Mouse (Mus musculus) right cerebral cortex, adult 2 months (tissue): Measurements from ENCODE around the gene Ntpcr.
A peak's percentile ranks its signal among the peaks of the same experiment; 100 is the strongest.

Experiments
- DNase-seq, 2 experiments: peaks; one replicate each; pipeline ENCODE4 v3.0.0; 2021 to 2022; ENCODE audit warnings: low spot score in 2 of 2

The Ntpcr gene

DNA sequence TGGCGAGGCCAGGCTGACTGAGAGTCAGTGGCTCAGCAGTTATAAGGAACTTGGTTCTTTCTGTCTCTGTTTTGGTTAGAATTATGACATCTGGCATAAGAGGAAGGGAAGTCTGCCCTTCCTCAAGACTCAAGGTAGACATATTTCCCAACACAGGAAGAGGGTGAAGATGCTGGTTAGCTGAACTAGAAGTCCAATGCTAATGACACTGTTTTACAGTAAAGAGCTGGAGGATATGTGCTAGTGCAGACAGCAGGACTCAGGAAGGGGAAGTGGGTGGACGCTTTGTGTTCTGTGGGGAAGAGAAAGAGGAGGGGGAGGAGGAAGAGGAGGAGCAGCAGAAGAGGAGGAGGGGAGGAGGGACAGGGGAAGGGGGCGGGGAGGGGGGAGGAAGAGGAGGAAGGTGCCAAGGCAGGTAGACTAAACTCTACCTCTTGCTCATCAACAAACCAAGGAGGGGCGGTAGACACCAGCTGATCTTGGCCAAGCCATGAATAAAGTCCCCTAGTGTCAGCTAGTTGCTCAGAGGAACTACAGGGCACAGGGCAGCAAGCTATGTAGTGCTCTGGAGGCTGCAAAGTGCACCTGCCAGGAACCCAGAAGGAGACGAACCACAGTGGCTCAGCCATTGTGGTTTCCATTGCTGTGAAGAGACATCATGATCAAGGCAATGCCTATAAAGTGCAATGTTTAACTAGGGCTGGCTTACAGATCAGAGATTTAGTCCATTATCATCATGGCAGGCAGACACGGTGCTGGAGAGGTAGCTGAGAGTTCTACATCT is 4.5 kb upstream of the Ntpcr start:
- no peak for DNase-seq

DNA sequence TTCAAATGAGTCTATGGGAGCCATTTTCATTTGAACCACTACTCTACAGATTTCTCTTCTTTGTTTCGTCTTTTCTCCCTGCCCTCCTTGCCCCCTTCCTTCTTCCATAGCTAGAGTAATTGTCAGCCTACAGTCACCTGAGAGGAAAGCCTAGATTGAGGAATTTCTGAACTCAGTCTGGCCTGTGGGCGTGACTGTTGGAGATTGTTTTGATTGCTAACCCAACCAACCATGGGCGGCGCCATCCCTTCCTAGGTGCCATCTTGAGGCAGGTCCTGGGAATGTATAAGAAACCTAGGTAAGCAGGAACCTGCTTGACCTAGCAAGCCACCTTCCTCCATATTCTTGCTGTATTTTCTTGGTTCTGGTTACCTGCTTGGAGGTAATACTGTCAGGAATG is 3.6 kb upstream of the Ntpcr start:
- no peak for DNase-seq

DNA sequence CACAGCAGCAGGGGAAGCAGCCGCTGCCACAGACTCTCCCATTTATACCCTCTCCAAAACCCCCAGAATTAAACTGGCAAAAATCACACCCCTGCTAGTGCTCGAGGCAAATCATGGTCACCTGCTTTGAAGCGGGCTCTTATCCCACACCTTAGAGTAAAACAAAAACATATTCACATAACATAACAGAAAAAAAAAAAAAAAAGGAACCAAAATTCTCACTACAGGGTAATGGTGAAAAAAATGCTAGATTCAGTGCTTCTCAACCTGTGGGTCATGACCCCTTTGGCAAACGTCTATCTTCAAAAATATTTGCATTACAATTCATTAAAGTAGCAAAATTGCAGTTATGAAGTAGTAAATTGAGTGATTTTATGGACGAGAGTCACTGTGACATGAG is 2.8 kb upstream of the Ntpcr start:
- no peak for DNase-seq

DNA sequence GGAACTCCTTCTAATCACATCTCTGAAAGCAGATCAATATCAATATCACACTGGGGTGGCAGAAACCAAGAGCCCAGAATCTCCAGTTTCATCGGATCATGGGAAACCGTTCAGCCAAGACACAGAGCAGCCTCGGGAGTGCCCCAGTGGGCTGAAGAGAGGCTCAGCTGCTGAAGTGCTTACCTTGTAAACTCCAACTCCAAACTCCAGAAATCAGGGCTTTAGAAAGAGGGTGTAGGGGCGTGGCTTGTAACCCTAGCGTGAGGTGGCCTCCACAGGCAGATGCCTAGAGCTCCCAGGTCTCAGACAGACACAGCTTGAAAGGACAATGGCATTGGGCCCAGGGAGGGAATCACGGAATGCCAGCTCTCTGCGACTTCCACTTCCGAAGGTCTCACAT is 2.0 kb upstream of the Ntpcr start:
- DNase-seq: no peak

DNA sequence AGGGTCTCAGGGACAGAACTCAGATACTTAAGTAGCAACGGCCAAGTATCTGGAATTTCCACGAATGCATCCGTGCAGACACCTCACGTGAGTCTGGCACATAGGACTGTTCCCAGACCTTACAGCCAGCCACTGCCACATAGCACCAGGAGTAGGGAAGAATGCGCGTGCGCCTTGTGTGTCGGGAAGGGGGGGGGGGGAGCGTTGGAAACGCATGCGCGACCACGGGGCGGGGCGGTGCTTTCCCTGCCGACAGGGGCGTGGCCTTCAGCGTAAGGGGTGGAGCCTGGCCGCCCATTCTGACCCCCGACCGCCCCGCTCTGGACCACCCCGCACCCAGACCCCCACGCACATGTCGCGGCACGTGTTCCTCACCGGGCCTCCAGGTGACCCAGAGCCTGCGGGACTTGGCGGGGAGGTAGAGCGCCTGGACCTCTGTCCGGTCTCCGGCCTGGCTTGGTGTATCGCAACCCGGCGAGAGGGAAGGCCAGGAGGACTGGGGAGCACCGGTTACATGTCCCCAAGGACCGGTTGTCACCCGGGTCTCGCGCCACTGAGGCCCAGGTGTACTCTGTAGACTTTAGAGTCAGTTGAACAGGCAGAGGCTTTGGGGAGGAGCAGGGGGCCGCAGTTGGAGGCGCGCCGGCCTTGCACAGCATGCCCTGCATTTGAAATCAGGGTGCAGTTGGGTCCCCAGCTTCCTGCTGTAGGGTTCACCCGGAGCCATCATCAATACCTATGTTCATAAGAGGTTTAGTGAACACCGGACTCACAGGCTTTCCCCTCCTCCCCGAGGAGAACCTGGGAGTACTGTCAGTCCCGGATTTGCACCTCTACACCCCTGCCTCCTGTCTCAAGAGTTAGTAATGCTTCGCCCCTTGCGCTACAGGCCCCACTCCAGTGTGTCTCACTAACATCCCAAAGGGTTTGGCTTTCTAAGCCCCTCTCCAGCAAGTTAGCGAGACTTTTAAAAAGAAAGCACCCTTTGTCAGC is 4.5 kb downstream of the Ntpcr start:
- DNase-seq: peak; percentile 84 to 85

DNA sequence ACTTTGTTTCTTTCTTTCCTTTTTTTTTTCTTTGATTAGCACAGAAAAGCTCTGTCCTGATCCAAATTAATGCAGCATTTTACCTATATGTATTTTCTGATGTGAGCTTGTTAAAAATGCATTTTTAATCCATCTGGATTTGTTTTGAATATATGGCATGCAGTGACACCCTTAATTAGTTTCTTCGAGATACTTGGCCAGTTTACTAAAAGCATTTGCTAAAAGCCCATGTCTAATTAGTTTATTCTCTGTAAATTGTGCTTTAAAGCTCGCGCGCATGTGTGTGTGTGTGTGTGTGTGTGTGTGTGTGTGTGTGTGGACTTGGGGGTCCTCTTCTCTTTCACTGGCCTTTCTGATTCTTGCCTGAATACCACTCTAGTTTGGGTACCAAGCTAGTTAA is 9.2 kb downstream of the Ntpcr start:
- no peak for DNase-seq

DNA sequence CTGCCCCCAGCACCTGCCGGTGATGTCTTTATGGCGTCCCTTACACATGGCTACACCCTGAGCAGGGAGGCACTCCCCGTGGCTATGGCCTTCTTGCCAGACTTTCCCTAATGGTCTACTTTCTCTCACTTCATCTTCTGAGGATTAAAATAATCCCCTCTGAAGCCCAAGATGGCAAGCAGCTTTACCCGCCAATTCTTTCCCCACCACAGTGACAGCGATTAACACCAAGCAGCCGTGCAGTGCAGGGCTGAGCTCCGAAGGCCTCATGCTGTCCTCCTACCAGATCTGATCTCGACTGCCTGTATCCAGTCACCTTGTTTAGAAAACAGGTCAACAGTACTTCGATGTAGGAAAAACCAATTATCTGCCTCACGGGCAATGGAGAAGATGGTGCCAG is 10.9 kb downstream of the Ntpcr start:
- DNase-seq: no peak

DNA sequence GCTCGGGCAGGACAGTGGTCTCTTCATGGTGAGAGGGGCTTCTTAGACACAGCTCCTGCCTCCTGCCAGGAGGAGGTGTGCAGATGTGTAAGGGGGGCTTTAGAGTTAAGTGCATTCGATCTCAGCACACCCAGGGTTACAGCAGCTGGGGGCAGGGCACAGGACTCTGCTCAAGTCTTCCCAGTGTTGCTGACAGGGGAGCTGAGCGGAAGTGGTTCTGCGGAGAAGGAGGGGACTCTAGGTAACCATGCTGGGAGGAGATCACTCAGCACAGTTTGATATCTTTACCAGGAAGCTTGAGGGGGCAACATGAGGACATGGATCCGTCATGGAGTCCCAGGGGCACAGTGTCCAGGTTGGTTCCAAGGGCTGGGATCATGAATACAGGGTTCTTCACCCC is 11.6 kb downstream of the Ntpcr start:
- no peak for DNase-seq

DNA sequence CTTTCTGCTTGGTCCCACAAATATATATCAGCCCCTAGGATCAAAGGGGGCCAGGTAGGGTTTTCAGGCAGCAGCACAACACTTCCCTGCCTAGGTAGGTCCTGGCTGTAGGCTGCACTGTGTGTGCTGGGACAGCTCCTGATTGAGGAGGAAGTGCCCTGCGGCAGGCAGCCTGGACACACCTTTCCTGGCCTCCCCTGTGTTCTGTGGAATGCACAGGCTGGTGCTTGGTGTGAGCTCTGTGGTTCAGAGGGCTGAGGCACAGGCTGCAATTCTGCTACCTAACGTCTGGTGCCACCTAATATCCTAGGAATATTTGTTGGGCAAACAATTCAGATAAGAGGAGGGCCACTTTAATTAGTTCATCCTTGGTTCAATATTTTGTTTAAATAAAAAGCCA is 12.1 kb downstream of the Ntpcr start:
- DNase-seq: no peak

DNA sequence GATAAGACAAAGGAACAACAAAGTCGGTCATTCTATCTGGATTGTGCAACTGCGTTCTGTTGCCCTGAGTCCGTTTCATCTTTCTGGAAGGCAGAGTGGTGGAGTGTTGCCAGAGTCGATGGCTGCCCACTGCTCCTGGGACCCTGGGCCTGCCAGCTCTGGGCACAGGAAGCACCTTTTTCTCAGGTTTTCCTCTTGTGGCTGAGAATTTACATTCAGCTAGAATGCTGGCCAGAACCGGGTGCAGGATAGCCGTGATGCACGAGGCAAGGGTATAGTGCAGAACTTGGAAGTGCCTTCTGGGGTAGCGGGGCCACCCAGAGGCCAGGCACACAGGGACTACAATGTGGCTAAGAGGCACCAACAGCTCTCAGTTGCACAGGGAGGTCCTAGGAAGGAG is 12.6 kb downstream of the Ntpcr start:
- no peak for DNase-seq

DNA sequence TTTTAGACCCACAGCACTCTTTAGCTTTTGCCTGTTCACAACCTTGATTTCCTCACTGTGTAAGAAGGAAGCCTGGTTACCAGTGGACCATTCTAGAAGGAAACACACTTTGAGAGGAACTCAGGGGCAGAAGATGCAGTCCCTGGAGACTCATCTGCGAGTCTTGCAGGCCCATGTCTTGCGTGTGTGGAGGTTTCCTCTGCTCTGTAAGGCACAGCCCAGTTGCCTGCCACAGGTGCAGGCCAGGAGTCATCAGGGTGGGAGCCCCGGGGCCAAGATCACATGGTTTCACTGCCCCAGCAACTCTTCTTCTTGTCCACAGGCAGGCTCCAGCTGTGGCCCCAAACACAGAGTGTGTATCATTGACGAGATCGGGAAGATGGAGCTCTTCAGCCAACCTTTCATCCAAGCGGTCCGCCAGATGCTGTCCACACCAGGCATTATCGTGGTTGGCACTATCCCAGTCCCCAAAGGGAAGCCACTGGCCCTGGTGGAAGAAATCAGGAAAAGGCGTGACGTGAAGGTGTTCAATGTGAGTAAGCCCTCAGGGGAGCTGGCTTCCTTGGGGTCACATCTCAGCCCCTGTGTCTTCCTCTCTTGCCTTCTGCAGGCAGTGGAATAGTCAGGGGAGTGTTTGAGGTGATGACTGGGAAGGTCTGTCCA is 15.3 kb downstream of the Ntpcr start:
- no peak for DNase-seq

DNA sequence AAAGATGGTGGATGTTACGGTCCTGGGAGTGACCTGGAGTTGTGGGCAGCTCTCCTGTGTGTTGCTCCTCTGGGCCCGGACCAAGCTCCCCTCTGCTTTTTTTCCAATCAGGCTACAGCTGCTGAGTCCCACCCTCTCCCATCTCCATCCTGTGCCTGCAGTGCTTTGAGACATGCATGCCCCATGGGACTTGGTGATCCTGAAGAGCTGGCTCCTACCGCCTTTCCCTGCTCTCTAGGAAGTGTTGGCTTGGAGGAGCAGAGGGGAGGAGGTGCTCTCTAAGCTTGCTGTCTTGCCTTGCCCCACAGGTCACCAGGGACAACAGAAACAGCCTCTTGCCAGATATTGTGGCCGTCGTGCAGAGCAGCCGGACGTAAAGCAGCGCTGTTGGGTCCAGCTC is 17.6 kb downstream of the Ntpcr start:
- DNase-seq: no peak

DNA sequence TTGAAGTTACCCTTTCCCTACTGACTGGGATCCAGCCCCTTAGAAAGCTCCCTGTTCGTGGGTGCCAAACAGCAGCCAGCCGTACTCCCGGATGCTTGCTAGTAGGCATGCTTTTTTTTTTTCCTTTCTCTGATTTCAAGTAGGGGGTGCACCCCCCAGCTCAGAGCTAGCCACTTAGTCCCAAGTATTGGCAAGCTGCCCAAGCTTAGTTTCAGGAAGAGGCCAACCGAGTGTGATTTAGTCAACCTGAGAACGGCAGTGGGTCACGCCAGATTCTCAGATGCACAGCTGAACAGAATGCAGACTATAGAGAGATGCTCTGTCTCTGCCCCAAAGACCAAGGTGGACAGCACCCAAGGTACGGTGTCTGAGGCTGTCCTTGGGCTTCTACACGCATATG is 21.1 kb downstream of the Ntpcr start:
- DNase-seq: no peak

DNA sequence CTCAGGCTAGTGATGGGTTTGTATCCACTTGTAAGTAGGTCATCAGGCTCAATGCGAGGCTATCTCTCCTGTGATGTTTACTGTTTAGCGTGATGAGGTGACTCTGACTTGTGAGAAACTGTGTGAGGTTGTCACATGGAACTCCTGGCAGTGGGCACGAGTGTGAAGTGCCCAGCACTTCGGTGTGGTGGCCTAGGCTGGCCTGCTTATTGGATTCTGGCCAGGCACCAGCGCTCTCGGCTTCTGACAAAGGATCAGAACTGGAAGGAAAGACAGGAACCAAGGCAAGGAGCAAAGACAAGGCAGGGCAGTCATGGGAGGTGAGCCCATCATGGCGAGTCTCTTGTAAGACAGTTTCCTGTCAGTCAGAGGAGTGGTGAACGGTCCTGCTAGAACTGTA is 26.1 kb downstream of the Ntpcr start:
- DNase-seq: no peak

DNA sequence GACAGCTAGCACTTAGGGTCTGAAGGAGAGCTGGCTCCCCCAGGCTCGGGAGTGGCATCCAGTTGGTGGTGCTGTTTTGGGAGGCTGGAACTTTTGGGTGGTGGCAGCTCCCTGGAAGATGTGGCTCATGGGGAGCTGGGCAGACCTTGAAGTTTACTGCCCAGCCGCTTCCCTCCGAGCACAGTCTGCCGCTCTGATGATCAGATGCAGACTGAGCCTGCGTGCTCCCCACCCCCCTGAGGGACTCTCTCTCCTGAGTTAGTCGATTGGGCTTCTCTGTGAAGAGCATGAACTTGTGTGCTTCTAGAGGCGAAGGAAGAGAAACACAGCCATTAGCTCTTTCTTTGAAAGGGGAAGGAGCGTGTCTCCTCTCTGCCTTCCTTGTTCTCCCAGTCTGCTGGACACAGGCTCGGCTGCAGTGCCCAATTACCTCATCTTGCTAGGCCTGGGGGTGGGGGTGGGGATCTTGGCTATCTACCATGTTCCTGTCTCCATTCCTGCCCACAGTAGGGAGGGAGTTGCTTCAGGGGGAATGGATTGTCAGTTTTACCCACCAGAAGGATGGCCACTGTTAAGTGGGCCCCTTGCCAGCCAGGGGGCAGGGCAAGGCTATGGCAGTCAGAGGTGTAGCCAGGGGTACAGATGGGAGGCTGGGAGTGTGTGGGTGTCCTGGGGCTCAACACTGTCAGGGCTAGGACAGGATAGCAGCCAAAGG is 26.8 kb downstream of the Ntpcr start:
- no peak for DNase-seq

DNA sequence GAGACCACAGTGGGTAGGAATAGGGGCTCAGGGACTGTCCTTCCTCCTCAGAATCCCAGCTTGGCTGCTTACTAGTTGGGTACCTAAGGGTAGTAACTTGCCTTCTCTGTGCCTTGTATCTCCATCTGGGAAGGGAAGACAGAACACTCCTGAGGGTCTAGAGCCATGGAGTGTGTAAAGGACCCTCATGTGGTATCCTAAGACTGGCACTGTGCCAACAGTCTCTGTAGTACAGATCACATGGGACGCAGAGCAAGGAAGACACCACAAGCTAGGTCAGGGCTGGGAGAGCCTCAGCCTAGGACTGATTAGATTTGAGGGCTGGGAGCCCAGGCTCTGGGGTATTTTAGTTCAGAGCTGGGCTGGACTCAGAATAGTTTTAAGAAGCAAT is 27.3 kb downstream of the Ntpcr start:
- DNase-seq: no peak

DNA sequence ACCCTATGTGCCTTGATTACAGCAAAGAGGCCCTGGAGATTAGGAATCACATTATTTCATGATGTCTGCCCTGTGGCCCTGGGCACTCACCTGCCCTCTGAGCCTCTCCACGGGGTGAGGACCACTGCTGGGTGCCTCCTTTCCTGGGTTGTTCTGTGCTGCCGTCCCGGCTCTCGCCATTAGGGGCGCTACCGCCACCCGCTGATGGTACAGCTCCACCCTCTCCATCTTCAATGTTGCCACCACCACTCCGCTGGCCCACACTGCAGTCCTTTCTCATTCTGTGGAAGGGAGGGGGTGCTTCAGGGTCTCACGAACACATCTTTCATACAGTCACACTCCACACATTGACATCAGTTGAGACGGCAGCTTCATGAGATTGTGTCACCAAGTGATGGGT is 29.3 kb downstream of the Ntpcr start:
- DNase-seq: peak in 1 of 2 experiments; percentile 19

DNA sequence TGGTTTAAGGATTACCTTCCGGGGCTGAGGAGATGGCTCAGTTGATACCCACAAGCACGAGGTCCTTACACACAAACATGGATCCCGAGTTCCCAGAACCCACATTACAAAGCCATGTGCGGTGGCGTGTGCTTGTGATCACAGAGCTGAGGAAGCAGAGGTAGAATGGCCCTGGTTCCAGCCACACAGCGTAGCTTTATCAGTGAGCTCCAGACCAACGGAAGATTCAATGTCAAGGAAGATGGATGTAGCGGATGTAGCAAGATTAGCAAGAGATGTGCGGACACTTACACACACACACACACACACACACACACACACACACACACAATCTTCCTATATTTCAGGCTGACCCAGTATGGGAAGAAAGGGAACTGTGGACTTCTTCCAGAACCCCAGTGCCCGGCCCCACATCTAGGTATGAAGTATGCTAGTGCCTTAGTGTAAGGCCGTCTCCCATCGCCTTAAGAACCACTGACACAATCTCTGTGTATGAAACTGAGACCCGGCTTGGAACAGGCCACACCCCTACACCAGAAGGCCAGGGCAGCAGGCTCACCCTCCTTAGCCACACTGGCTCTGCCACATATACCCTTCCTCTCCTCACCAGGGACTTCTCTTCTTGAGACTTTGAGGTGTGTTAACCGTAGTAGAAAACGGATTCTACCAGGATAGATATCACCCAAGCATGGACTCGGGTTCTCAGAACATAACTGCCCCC is 33.5 kb downstream of the Ntpcr start:
- DNase-seq: no peak

DNA sequence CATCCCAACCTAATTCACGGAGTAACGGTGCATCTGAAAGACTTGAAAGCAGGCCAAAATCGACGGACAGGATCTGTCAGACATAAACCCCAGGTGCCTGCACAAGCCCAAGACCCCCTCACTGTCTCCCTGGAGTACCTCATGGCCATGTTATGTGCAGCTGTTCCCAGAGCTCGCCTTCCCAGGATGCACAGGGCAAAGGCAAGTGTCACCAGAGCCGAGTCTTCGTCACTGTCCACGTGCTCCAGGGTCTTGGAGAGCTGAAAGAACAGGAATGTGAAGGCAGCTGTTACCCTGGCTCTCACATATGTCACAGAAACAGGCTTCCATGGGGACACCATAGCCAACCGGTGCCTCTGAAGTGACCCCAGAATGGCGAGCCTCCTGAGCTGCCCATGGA is 38.3 kb downstream of the Ntpcr start:
- DNase-seq: no peak

DNA sequence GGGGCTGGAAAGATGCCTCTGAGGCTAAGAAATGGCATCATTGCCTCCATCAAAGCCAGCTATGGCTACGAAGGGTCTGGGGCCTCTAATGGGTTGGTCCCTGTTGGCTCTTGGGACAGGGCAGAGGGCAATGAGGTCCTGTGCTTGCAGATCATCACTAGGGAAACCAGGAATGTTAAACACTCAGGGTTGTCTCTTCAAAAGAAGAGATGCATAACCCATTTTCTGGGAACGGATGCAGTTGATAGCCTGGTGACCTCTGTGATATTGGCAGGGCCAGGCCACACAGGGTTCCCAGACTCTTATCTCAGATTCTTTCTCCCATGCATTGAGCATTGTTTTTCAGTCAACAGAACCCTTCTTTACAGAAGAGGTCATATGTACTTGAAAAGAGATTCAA is 42.5 kb downstream of the Ntpcr start:
- no peak for DNase-seq

DNA sequence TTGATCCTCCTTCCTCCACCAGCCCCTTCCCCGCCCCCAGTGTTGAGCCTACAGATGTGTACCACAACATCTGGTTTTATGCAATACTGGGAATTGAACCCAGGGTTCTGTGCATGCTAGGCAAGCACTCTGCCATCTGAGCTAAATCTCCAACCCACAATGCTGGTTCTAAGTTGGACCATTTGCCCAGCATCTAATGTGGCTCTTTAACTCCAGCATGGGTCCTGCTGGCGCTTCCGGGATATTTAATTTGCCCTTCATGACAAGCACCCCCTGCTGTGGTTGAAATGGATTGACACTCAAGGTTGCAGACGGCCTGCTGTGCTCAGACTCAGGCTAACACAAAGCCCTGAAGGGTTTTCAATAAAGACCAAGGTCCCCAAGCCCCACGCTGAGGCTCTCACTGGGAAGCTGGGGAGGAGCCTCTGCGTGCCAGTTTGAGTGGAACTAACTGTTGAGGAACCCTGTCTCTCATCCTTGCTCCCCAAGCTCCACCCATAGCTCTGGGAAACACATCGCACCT is 43.6 kb downstream of the Ntpcr start:
- no peak for DNase-seq
